Mouse (Mus musculus) MEL-GATA-1-ER (cell line): ENCODE measurements around the gene Gmds.

ENCODE experiments used
- DNase-seq: peaks from one replicate; pipeline ENCODE4 v3.0.0-alpha.2; 2012; ENCODE audit warnings: low read depth; ENCODE audit errors: extremely low read depth

The Gmds gene

DNA sequence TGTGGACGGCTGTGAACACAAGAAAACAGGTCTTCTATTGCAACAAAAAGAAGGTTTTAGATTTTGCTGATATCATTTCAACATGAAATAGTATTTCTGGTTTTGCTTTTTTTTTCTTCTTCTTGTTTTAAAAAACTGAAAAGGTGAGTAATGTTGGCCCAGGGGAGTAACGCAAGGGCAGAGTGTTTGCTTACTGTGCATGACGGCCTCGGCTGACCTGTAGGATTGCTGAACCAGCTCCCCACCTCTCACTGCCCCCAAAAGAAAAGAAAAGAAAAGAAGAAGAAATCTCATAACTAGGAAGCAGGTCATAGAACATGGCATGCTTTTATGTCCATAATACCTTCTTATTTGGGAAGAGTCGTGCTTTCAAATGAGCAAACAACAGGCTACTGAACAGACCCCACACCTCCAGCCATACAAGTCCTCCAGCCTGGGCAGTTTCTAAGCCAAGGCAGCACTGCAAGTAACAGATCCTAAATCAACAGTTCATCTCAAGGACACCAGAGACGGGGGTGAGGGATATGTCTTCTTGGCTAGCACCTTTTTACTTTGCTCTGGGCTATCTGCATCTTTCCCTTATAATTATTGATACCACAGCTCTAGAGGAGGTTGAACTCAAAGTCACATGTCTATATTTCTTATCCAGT, 303.6 kb downstream of the Gmds start:
- DNase-seq: no peak

DNA sequence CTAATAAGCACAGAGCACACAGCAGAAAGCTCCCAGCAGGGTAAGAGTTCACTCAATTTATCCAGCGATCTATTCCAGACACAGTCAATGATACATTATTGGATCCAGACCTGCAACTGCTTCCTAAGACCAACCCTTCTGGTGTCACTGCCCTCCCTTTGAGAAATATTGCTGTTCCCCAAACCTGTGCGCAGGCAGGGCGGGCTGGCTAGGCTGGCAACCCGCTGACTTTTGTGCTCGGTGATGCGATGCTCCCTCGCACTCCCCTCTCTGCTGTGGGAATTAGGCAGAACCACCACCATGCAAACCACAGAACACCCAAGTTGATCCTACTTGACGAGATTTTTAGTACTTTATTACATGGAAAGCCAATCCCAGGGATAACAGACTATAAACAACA, 304.4 kb downstream of the Gmds start:
- DNase-seq: no peak

DNA sequence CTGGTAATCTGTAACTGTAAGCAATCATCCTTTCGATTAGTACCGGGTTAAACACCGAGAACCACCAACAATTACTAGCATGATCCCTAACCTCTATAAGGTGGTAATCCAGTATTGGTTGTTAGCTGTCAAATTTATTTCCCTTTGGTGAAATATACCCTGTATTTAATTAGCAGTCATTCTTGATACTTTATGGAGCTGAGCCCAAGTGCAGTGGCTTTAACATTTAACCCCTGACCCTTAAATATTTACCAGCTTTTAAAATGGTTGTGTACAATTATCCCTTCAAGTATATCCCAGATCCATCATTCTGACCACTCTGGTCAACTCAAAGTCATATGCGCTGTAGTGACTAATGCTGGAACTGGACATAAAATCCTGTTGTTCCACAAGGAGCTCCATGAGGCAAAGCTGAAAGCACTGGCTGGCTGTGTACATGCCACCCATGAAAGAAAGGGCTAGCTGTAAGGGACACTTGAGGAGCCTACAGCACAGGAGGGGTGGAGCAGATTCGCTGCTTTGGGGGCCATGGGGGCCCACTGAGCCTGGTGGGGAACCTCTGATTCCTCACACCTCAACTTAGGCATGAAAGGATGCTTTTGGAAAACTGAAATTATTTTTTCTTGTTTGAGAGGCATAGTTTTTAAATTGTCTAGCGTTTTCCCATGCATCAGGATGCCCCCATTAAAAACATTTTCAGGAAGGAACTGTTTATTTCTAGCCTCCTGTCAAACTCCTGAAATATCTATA, 312.1 kb downstream of the Gmds start:
- no peak for DNase-seq

DNA sequence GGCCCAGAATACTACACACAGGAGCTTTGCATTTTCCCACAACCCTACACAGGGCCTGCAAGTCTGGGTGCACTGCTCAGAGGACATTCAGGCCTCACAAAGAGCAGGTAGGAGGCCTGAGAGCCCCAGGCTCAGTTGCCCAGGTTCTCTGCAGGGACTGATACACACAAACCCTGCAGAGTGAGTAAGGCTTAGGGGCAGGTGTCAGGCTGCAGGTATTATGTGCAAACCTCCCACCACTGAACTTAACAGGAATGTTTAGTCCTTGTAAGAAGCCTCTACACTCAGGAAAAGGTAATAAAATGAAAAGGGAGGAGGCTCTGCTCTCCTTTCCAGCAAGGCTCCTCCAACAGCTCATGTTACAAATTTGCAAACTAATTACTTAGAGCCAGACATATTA, 313.7 kb downstream of the Gmds start:
- no peak for DNase-seq

DNA sequence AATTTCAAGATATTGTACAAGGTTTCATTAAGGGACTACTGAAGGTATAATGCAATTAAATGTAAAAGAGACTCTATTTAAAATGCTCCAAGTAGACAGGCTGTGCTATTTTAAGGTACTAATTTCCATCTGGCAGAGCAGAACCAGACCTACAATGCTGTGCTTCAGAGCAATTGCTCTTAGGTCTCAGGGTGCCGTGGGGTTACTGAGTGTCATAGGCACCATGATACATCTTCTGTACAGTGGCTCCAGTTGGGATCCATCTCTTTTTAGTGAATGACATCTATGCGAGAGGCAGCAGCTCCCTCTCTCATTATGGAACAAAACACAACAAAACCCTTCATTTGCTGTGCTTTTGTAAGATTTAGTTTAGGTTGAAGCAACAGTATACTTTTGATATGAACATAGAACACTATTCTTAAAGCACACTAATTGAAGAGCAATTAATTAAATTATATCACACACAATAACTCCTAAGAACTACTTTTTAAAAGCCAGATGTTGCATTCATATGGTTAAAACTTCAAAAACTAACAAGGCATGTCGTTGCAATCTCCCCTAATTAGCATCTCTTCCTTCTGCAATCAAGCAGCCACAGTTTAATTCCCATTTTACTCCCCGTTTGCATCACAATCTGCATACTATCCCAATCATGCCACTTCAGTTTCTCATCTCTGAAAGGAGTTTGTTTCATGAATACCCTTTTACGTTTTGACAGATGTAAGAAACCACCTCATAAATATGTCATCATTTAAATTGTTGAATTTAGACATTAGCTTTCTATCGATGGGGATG, 317.9 kb downstream of the Gmds start:
- DNase-seq: no peak

DNA sequence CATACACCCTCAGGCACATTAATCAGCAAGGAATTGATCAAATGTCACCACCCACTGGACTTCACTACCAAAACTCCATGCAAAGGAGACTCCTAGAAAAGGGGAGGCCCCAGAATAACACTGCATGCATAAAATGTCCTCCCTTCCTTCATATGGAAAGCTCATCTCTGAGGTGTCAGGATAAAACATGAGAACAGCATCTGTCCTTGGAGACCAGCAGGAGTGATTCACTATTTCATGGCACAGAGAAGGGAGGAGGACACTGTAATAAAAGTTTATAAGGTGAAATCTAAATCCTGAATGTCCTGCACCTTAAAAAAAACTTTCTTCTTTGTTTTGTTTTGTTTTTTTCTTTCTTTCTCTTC, 319.3 kb downstream of the Gmds start:
- no peak for DNase-seq

DNA sequence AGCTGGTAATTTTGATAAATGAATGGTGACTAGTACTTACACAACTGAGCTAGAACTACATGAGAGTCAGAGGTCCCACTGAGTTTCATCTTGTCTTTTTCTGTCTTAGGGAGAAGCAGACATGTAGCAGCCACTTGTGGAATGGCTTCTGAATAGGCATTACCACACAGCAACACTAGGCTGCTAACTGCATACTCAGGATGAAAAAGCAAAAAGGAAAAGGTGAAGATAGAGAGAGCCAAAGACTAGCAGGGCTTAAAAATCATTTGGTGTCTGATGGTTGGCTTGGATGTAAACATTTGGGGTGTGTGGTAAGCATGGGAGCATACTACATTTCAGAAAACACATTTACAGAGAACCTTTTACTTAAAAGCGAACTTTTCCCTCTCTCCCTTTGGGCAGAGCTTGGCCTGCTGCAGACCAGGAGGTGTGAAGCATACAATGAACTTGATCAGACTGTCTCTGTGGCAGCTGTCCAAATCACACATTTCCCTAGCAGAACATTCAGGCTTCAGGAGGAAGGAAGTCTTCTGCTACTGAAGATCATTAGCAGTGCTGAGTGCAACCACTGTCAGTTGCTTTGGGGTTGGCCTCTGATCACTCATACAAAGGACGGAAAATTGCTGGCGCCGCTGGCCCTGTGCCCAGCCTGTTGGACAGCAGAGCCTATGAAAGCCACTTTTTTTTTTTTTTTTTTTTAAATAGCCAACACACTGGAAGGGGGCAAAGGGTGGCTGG, 319.9 kb downstream of the Gmds start:
- no peak for DNase-seq

DNA sequence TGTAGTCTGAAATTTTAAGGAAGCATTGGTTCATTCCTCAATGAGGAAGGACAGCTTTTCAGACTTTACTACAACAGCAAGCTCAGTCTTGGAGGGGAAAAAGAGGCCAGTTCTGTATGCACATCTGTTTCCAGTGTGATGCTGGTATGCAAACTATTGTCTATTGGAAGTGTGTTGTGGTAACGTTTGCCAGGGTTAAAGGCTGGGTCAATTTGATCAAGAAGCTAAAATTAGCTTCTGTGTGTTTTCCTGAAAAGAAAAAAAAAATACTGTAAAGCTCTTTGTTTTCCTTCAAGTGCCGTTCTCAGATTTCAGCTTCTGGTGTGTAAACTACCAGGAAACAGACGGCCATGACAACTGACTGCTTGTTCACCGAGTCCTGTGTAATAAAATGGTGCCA, 329.7 kb downstream of the Gmds start:
- no peak for DNase-seq

DNA sequence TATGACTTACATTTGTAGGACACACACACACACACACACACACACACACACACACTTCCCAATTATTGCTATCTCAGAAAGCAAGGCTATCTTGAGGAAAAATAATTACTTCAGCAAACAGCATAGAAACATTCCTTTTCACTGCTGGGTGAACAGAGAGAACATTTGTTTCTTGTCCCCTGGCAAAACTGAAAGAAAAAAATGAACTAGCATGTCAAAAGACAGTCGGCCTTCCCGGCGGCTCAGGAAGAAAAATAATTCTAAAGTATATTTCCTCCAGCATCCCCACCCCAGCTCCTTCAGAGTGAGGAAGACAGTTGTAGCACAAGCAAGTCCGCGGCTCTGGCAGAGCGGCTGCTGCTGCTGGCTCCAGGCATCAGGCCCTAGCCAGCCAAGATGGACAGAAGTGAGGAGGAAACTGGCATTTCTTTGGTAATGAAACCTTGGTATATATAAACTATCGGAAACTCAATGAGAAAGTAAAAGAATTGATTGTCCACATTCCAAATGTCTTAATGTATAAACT, 330.4 kb downstream of the Gmds start:
- no peak for DNase-seq

DNA sequence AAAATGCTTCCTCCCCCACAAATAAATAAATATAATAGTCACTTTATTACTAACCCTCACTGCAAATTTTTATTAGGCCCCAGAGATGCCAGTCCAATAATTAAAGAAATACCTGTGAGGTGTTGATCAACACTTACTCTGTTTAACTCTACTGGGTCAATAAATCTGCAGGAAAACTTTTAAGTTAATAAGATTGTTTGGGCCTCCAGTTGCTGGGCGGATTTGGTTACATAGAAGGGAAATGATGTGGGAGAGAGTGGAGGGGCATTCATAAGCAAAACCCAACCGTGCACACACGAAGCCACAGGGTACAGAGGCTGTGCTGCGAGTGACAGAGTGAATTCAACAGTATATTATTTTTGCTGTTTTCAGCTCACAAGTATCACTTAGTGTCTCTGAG, 345.1 kb downstream of the Gmds start:
- no peak for DNase-seq

DNA sequence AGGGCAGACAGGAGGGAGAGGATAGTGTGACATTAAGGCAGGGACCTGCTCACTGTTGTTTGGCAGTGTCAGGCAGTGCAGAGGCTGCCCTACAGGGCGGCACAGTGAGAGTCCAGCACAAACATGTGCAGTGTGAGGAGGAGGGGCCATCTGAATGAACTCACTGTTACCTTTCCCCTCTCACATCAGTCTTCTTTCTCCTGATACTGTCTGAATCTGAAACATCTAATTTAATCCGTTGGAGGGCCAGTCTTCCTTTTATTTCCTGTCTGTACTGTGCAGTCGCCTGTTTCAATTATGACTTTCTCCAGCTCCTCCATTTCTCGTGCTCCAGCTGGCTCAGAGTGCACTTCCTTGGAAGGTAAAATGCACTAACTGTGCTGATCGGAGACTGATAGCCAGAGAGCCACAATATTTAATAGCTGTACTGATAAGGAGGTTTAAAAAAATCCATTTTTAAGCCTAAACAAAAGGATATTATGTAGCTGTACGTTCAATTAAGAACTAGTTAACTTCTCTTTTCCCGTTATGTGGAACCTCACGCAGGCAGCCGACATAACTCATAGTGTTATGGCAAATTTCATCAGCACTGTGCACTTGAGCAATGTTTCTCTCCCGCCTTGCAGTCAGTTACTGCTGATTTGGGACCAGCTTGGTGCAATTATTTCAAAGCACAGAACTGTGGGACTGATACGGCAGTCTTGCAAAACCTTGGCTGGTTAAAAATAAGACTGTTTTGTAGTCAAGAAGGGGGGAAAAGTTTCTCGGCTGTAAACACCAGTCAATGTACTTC, 345.9 kb downstream of the Gmds start:
- no peak for DNase-seq

DNA sequence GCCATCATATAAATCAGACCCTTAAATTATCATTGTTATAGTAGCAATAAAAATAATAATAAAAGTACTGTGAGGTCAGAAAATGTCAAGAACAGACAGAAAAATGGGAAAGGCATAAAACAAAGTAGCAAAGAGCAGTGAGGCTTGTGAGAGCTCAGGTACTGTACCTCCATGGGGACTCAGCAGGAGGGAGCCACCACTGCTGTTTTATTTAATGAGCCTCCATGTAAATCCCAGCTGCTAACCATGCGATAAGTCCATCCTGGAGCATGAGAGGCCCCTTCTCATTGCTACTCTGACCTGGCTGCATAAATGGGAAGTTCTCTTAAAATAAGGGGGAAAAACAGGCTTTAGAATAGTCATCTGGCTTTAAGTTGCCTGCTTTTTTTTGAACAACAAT, 357.3 kb downstream of the Gmds start:
- no peak for DNase-seq

DNA sequence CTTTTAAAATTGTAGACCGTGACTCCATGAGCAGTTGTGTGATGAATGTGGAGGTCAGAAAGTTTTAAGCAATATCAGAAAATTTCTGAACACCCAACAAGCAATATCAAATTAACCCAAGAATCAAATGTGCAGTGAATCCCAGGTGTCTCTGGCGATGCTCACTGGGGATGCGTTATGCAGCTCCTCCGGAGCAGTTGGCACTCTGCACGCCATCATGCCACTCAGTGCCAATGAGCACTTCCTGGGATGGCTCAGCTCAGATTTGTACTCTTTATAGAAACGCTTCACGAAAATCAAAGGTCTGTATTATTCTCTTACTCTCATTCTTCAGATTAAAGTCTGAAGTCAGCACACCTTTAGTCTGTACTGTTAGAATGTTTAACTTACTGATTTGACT, 360.4 kb downstream of the Gmds start:
- DNase-seq: no peak

DNA sequence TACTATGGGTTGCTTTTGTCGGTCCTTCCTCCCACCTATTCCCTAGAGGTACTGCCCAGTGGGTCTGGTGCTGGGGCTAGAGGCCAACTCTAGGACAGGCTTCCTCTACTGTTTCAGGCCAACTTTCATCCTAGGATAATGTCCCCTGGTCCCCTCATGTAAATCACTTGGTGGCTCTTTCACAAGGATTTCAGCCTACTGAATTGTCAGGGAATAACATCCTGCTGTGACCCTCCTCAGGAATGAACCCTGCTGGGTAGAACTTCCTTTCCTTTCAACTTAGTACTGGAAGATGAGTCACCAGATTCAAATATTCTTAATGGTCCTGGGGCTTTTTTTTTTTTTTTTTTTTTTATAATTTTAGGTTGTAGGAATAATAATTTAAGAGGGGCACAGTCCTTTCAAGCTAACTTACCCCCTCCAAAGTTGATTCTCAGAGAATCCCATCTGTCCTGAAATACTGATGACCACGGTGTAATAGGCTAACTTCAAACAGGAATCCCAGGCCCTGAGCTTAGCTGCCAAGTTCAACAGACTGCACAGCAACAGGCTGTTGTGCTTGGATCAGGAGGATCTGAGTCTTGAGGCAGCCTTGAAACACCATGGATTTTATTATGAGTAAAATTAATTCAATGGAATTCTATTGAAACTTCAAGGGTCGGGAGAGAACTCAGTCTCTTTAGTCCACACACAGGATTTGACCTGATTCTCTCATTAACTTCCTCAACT, 363.6 kb downstream of the Gmds start:
- no peak for DNase-seq

DNA sequence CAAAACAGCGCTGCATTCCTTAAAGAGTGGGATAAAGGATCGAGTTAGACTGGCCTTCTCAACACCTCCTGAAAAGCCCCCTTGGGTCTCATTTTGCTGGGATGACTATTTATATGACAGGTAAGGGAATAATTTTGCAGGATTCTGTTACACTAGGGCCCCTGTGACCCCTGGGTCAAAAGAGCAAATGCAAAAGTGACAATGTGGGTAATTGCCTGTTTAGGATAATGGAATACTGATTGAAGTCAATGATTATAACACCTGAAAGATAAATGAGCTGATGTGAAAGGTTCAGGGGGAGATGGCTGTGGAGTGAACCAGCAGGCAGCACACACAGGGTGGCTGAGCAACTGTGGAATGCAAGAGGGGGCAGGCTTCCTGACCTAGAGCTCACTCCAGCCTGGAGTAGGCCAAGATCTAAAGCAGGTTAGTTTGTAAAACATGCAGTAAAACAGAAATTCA, 367.5 kb downstream of the Gmds start:
- DNase-seq: no peak

DNA sequence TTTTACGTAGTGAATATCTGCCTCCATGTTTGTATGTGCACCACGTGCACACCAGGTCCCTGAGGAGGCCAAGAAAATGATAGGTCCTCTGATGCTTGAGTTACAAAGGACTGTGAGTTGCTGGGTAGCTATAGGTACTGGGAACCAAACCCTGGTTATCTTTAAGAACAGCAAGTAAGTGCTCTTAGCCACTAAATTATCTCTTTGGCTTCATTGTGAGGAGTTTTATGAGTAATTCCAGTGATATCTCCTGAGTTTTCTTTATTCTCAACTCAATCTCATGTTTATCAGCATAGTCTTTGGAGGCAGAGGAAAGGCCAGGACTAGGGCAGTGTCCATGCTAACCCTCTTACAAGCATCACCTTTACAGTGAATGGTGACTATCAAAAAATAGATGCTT, 370.3 kb downstream of the Gmds start:
- no peak for DNase-seq

DNA sequence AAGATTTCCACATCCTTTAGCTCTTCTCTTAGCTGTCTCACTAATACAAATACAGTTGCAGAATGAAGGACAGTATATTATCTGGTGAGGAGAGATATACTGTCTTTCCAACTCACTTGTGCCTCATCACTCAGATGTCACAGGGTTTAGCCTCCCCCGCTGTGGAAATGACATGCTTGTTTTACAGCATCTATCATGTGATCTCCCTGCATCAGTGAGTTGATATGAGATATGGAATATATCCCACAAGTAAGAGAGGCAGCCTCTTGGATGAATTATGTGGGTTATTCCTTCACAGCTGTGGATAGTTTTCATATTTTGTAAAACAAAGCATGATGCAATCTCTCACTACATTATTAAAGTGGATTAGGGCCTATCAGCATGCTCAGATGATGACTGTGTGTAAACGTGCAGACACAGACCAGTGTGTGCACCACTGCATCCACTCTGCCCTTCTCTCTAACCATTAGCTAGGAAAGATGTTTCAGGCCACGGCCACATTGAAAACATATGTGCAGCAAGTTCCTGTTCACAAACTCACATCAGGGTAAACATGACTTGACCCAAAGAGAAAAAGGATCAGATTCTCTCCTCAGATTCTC, 371.5 kb downstream of the Gmds start:
- DNase-seq: no peak

DNA sequence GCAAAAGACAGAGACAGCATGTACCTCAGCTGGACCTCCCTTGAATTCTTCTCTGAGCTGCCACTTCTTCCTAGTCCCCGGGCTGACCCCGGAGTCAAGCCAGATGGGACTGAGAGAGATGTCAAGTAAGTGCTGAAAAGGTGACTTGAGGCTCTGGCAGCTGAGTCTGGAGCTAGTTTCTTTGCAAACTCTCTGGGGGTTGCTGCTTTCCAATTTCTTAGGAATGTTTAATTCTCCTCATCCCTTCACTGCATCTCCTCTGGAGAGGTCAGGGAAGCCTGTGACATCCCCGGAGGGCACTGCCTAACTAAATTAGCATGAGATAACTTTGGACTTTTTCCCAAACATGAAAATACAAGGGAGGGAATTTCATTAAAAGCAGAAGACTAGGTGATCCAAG, 378.0 kb downstream of the Gmds start:
- no peak for DNase-seq
